Mouse (Mus musculus): ENCODE data around the gene Nmb. TPM values are rescaled to one million over a fixed set of nuclear protein-coding genes. Genes with fewer than 3 reads are reported as not detected.

The Nmb gene
- polyA plus RNA-seq, 1 experiment from 2014 or later: 7.2 TPM

- H3K4me3 ChIP-seq (replicated peaks): no peak overlapping the region
- no peaks in the 10 kb centered on the region for H3K27me3 ChIP-seq (replicated peaks)
- no peak overlapping the region for H3K4me2 ChIP-seq
- no peak for ATAC-seq (ENCODE audit: low FRiP score)
- peaks cover 63% of the 10 kb centered on the region for H3K36me3 ChIP-seq
- H3K9me3 ChIP-seq (replicated peaks): no peaks in the 10 kb centered on the region
- no peak overlapping the region for H3K27ac ChIP-seq (replicated peaks)
- H3K4me1 ChIP-seq: peaks cover 5% of the 10 kb centered on the region
- no peak overlapping the region for H3K9ac ChIP-seq (replicated peaks)
- WGBS: 96% methylated on average over 14 of the region's 14 CpGs
Observed at GRCm38 (mm10) chr7:80894815-80895519, 9.9 kb downstream of the Nmb start.

- Histone ChIP-seq H3K36me3 (peaks cover 66% of the 10 kb centered on the region), H3K27me3 (replicated peaks) (no peaks in the 10 kb centered on the region), H3K4me3 (replicated peaks) (no peak overlapping the region), H3K9me3 (replicated peaks) (no peaks in the 10 kb centered on the region), H3K27ac (replicated peaks) (no peak overlapping the region), H3K4me1 (peaks cover 5% of the 10 kb centered on the region), H3K4me2 (no peak overlapping the region), H3K9ac (replicated peaks) (no peak overlapping the region; the same call in 1 of the 2 replicates)
- no peak for ATAC-seq (ENCODE audit: low FRiP score)
- WGBS: 85% methylated on average over 7 of the region's 7 CpGs
Observed at GRCm38 (mm10) chr7:80894196-80894595, 10.7 kb downstream of the Nmb start.

GRCm38 (mm10) chr7:80893753-80894129 is 11.1 kb downstream of the Nmb start:
- ATAC-seq (ENCODE audit: low FRiP score): no peak
- Histone ChIP-seq H3K4me3 (replicated peaks) (no peak overlapping the region), H3K4me1 (peaks cover 9% of the 10 kb centered on the region), H3K27me3 (replicated peaks) (no peaks in the 10 kb centered on the region), H3K36me3 (peaks cover 66% of the 10 kb centered on the region), H3K9ac (replicated peaks) (no peak overlapping the region; the same call in 1 of the 2 replicates), H3K4me2 (no peak overlapping the region), H3K9me3 (replicated peaks) (no peaks in the 10 kb centered on the region), H3K27ac (replicated peaks) (no peak overlapping the region)
- WGBS: 89% methylated on average over 6 of the region's 6 CpGs

- Histone ChIP-seq H3K27me3 (replicated peaks) (no peaks in the 10 kb centered on the region), H3K4me3 (replicated peaks) (no peak overlapping the region), H3K4me2 (no peak overlapping the region), H3K4me1 (peaks cover 12% of the 10 kb centered on the region), H3K9ac (replicated peaks) (no peak overlapping the region), H3K27ac (replicated peaks) (no peak overlapping the region), H3K9me3 (replicated peaks) (no peaks in the 10 kb centered on the region), H3K36me3 (peaks cover 65% of the 10 kb centered on the region)
- ATAC-seq (ENCODE audit: low FRiP score): no peak
- 95% methylated on average over 15 of the region's 15 CpGs for WGBS
Observed at GRCm38 (mm10) chr7:80893086-80893752, 11.7 kb downstream of the Nmb start.

GRCm38 (mm10) chr7:80889841-80890241 is 15.0 kb downstream of the Nmb start:
- H3K4me1 ChIP-seq: peaks cover 12% of the 10 kb centered on the region
- peak overlapping the region; percentile 58; the same call in 1 of the 2 replicates for H3K27ac ChIP-seq (replicated peaks)
- no peaks in the 10 kb centered on the region for H3K27me3 ChIP-seq (replicated peaks)
- peaks cover 37% of the 10 kb centered on the region for H3K36me3 ChIP-seq
- H3K9me3 ChIP-seq (replicated peaks): no peaks in the 10 kb centered on the region
- WGBS: 77% methylated on average over 13 of the region's 13 CpGs
- no peak overlapping the region for H3K4me3 ChIP-seq (replicated peaks)
- ATAC-seq (ENCODE audit: low FRiP score): no peak
- no peak overlapping the region for H3K4me2 ChIP-seq
- no peak overlapping the region for H3K9ac ChIP-seq (replicated peaks)

- H3K9me3 ChIP-seq (replicated peaks): no peaks in the 10 kb centered on the region
- peak; percentile 70 for ATAC-seq (ENCODE audit: low FRiP score)
- H3K4me2 ChIP-seq: peak overlapping the region; percentile 5; the same call in 1 of the 2 replicates
- 37% methylated on average over 9 of the region's 9 CpGs for WGBS
- peak overlapping the region; percentile 58; the same call in 1 of the 2 replicates for H3K27ac ChIP-seq (replicated peaks)
- peaks cover 33% of the 10 kb centered on the region for H3K36me3 ChIP-seq
- H3K9ac ChIP-seq (replicated peaks): no peak overlapping the region
- no peaks in the 10 kb centered on the region for H3K27me3 ChIP-seq (replicated peaks)
- peaks cover 12% of the 10 kb centered on the region for H3K4me1 ChIP-seq
- H3K4me3 ChIP-seq (replicated peaks): no peak overlapping the region
Observed at GRCm38 (mm10) chr7:80889021-80889511, 15.8 kb downstream of the Nmb start.

GRCm38 (mm10) chr7:80888595-80888994 is 16.3 kb downstream of the Nmb start:
- peaks cover 12% of the 10 kb centered on the region for H3K4me1 ChIP-seq
- H3K27me3 ChIP-seq (replicated peaks): no peaks in the 10 kb centered on the region
- H3K36me3 ChIP-seq: peaks cover 29% of the 10 kb centered on the region
- WGBS: 71% methylated on average over 7 of the region's 7 CpGs
- ATAC-seq (ENCODE audit: low FRiP score): 0 out of 2 replicates have a peak, but pooled peaks have one; percentile 7
- H3K9me3 ChIP-seq (replicated peaks): no peaks in the 10 kb centered on the region
- no peak overlapping the region for H3K4me2 ChIP-seq
- no peak overlapping the region for H3K9ac ChIP-seq (replicated peaks)
- H3K27ac ChIP-seq (replicated peaks): peak overlapping the region; percentile 58; the same call in 1 of the 2 replicates
- H3K4me3 ChIP-seq (replicated peaks): no peak overlapping the region

- 12% methylated on average over 1 of the region's 1 CpGs for WGBS
- Histone ChIP-seq H3K4me3 (replicated peaks) (no peak overlapping the region), H3K27ac (replicated peaks) (no peak overlapping the region), H3K36me3 (peaks cover 4% of the 10 kb centered on the region; the same call in 1 of the 2 replicates), H3K4me1 (peaks cover 21% of the 10 kb centered on the region), H3K4me2 (no peak overlapping the region), H3K9me3 (replicated peaks) (no peaks in the 10 kb centered on the region), H3K9ac (replicated peaks) (no peak overlapping the region), H3K27me3 (replicated peaks) (no peaks in the 10 kb centered on the region)
- ATAC-seq (ENCODE audit: low FRiP score): no peak
Observed at GRCm38 (mm10) chr7:80885666-80886065, 19.2 kb downstream of the Nmb start.

- Histone ChIP-seq H3K4me1 (peaks cover 9% of the 10 kb centered on the region), H3K9me3 (replicated peaks) (no peaks in the 10 kb centered on the region), H3K4me3 (replicated peaks) (peak overlapping the region; percentile 21), H3K27me3 (replicated peaks) (no peaks in the 10 kb centered on the region), H3K9ac (replicated peaks) (no peak overlapping the region), H3K36me3 (no peaks in the 10 kb centered on the region), H3K27ac (replicated peaks) (no peak overlapping the region), H3K4me2 (peak overlapping the region; percentile 51)
- WGBS: 26% methylated on average over 14 of the region's 14 CpGs
- ATAC-seq (ENCODE audit: low FRiP score): peak; percentile 80
Observed at GRCm38 (mm10) chr7:80882830-80883505, 21.9 kb downstream of the Nmb start.

- H3K4me2 ChIP-seq: no peak overlapping the region
- H3K4me1 ChIP-seq: no peaks in the 10 kb centered on the region
- H3K9me3 ChIP-seq (replicated peaks): no peaks in the 10 kb centered on the region
- no peak overlapping the region for H3K27ac ChIP-seq (replicated peaks)
- H3K36me3 ChIP-seq: peaks cover 59% of the 10 kb centered on the region
- ATAC-seq (ENCODE audit: low FRiP score): no peak
- no peak overlapping the region for H3K4me3 ChIP-seq (replicated peaks)
- WGBS: 28% methylated on average over 37 of the region's 37 CpGs
- no peak overlapping the region for H3K9ac ChIP-seq (replicated peaks)
- H3K27me3 ChIP-seq (replicated peaks): no peaks in the 10 kb centered on the region
Observed at GRCm38 (mm10) chr7:80875727-80876126, 29.1 kb downstream of the Nmb start.

GRCm38 (mm10) chr7:80873631-80874030 is 31.2 kb downstream of the Nmb start:
- no peak overlapping the region for H3K9ac ChIP-seq (replicated peaks)
- no peak overlapping the region for H3K27ac ChIP-seq (replicated peaks)
- no peak overlapping the region for H3K4me2 ChIP-seq
- ATAC-seq (ENCODE audit: low FRiP score): no peak
- no peak overlapping the region for H3K4me3 ChIP-seq (replicated peaks)
- H3K36me3 ChIP-seq: peaks cover 76% of the 10 kb centered on the region
- WGBS: 98% methylated on average over 2 of the region's 2 CpGs
- H3K27me3 ChIP-seq (replicated peaks): no peaks in the 10 kb centered on the region
- no peaks in the 10 kb centered on the region for H3K9me3 ChIP-seq (replicated peaks)
- H3K4me1 ChIP-seq: no peaks in the 10 kb centered on the region

Measured in neural tube, embryonic 15.5 days (tissue).